Mouse (Mus musculus) forebrain, embryonic 12.5 days (tissue): Measurements from ENCODE around the gene Ccdc182. TPM values are rescaled to one million over a fixed set of nuclear protein-coding genes. Genes with fewer than 3 reads are reported as not detected.

Experiments used
- ATAC-seq: fragments of 200-750 bp; cut with Nextera tagmentation; 2 replicates; pipeline ENCODE4 v1.8.0; 2017; ENCODE audit warnings: moderate TSS enrichment; ENCODE audit not compliant: low FRiP score
- H3K27ac ChIP-seq: fragments of 300-500 bp; sonication (generic); 2 replicates; pipeline ENCODE4 v1.5.1; 2016; ENCODE audit warnings: mild to moderate bottlenecking
- H3K27me3 ChIP-seq: fragments of 300-500 bp; sonication (generic); 2 replicates; pipeline ENCODE4 v1.6.1; 2016; ENCODE audit warnings: mild to moderate bottlenecking
- H3K36me3 ChIP-seq: fragments of 300-500 bp; sonication (generic); replicated peaks from 2 replicates; pipeline ENCODE4 v1.6.1; 2016; ENCODE audit warnings: mild to moderate bottlenecking
- H3K4me1 ChIP-seq: fragments of 300-500 bp; sonication (generic); 2 replicates; pipeline ENCODE4 v1.6.1; 2016
- H3K4me2 ChIP-seq: fragments of 300-500 bp; sonication (generic); 2 replicates; pipeline ENCODE4 v1.6.1; 2016; ENCODE audit warnings: mild to moderate bottlenecking, moderate library complexity
- H3K4me3 ChIP-seq: fragments of 300-500 bp; sonication (generic); replicated peaks from 2 replicates; pipeline ENCODE4 v1.5.1; 2016; ENCODE audit warnings: mild to moderate bottlenecking
- H3K9ac ChIP-seq: fragments of 300-500 bp; sonication (generic); 2 replicates; pipeline ENCODE4 v1.6.1; 2016; ENCODE audit warnings: mild to moderate bottlenecking
- H3K9me3 ChIP-seq: fragments of 300-500 bp; sonication (generic); 2 replicates; pipeline ENCODE4 v1.6.1; 2016
- WGBS: fragments of 180-500 bp; shearing (Covaris S2); methylation state at CpG from one replicate; pipeline ENCODE4 v1.1.7; 2016; 5-methylcytosine and 5-hydroxymethylcytosine counted together
- polyA plus RNA-seq: library from polyadenylated mRNA; unstranded; fragments of >200 nt; fragmentation: Nextera tagmentation; extraction: Ambion mirVana; gene quantifications from 2 replicates; pipeline ENCODE4 v1.2.1, GENCODE M21; 2016

Ccdc182 gene
- polyA plus RNA-seq, 1 experiment from 2014 or later, result 0.42 TPM

DNA sequence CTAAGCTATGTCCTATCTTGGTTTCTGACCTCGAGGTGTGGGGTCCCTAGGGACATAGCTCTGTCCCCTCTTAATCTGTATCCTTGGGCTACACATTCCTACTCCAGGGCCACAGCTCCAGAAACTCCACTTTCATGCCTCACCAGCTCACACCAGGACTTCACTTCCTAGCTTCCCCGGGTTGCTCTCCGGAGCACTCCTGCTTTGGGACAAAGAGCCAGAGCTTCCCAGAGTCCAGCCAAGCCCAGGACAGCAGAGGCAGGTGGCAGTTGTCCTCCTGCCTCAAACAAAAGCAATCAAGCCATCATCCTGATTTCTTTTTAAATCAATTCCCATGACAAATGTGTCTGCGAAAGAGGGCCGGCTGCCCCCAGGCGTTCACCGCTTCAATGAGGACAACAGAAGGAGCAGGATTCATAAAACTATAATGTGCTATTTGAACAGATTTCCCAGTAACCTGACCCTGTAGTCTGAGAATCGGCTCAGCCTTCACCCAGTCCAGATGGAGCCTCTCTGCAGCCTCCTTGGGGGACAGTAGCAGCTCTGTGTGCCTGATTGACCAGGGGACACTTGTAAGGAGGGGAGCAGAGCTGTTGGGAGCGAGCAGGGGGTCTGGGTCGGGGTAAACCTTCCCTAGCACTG is 15.3 kb downstream of the Ccdc182 start:
- Histone ChIP-seq H3K27ac (peak overlapping the region; percentile 75), H3K9me3 (no peaks in the 10 kb centered on the region), H3K4me2 (no peak overlapping the region), H3K9ac (no peak overlapping the region), H3K27me3 (0 out of 2 replicates have a peak, but pooled peaks cover 3% of the 10 kb centered on the region), H3K4me1 (peaks cover 57% of the 10 kb centered on the region), H3K4me3 (no peak overlapping the region), H3K36me3 (no peaks in the 10 kb centered on the region)
- ATAC-seq, result peak; percentile 57
- 52% methylated on average over 10 of the region's 10 CpGs for WGBS

DNA sequence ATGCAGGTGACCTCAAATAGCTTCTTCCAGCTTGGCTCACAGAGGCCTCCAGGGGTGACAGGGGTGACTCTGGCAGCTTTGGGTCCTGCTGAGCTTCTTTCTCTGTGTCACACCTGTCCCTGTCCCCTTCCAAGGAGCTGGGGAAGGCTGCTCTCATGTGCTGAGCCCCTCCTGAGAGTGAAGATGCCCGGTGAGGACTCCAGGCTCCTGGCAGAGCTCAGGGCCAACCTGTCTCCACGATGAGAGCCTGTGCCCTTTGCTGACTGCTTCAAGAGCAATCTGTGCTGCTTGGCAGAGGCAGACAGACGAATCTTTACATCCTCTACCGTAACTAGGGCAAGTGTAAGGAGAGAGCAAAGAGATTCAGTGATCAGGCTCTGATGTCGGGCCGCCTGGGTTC is 16.9 kb downstream of the Ccdc182 start:
- Histone ChIP-seq H3K27ac (0 out of 2 replicates have a peak overlapping the region, but pooled peaks have one; percentile 75), H3K9ac (no peak overlapping the region), H3K4me2 (no peak overlapping the region), H3K27me3 (0 out of 2 replicates have a peak, but pooled peaks cover 3% of the 10 kb centered on the region), H3K4me1 (peaks cover 61% of the 10 kb centered on the region), H3K9me3 (no peaks in the 10 kb centered on the region), H3K36me3 (no peaks in the 10 kb centered on the region), H3K4me3 (no peak overlapping the region)
- 76% methylated on average over 6 of the region's 6 CpGs for WGBS
- ATAC-seq, result no peak

DNA sequence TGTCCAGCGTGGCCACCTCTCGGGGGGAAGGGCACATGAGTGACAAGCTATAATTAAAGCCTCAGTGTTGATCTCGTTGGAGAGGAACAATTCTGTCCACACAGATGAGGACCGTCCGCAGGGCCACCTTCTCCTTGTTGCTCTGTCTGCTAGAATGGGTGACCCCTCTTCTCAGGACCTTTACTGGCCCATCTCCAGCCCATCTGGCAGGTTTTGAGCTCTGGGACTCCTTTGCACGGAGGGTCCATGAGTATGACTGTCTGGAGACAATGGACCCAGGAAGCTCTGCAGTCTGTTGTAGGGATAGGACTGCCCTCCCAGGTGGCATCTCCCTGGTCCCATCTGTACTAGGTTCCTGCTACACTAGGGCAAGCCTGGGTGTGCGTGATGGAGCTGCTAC is 17.7 kb downstream of the Ccdc182 start:
- 0 out of 2 replicates have a peak, but pooled peaks cover 3% of the 10 kb centered on the region for H3K27me3 ChIP-seq
- H3K4me1 ChIP-seq, result peaks cover 62% of the 10 kb centered on the region

DNA sequence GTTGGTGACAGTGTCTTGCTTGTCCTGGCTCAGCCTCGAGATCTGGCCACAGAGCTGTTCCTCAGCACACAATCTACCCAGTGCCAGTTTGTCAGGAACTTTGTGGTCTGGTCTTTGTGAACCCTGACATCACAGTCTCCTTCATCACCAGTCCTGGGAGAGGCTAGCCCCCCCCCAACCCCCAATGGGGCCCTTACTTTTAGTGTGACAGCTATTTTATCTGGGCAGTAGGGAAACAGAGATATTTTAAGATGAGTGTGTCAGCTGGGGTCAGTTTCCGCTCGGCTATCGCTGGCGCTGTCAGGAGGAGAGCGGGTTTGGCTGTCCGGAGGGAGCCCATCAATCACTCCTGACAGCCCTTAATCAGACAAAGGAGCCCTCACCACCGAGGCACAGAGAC is 19.7 kb downstream of the Ccdc182 start:
- Histone ChIP-seq H3K36me3 (no peaks in the 10 kb centered on the region), H3K9ac (no peak overlapping the region), H3K27me3 (no peaks in the 10 kb centered on the region), H3K27ac (no peak overlapping the region), H3K4me1 (peaks cover 71% of the 10 kb centered on the region), H3K4me3 (no peak overlapping the region), H3K9me3 (no peaks in the 10 kb centered on the region), H3K4me2 (no peak overlapping the region)
- no peak for ATAC-seq
- 41% methylated on average over 8 of the region's 8 CpGs for WGBS

More for the DNA sequence above, 17.7 kb downstream of the Ccdc182 start:
- Histone ChIP-seq H3K36me3 (no peaks in the 10 kb centered on the region), H3K27ac (no peak overlapping the region), H3K4me2 (no peak overlapping the region), H3K9ac (no peak overlapping the region), H3K4me3 (no peak overlapping the region), H3K9me3 (no peaks in the 10 kb centered on the region)
- no peak for ATAC-seq
- WGBS, result 66% methylated on average over 7 of the region's 7 CpGs

DNA sequence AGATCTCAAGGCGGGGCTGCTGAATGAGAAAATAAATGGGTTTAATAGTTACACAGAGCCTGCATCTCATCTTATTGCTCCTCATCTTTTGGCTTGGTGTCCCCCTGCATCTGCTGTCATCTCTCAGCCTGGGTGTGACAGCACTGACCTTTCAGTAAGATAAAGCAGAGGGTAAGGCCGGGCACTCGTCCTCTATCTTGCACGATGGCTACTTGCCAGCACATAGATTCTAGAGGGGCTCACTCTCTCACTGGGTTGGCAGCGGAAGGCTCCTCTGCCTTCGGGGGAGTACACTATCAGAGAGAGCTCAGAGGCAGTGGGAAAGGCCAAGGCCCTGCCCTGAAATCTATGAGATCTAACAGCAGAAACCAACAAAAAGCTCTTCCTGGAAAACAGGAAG is 20.6 kb downstream of the Ccdc182 start:
- Histone ChIP-seq H3K27ac (no peak overlapping the region), H3K4me3 (no peak overlapping the region), H3K4me1 (peaks cover 61% of the 10 kb centered on the region), H3K27me3 (no peaks in the 10 kb centered on the region), H3K4me2 (no peak overlapping the region), H3K9ac (no peak overlapping the region), H3K9me3 (no peaks in the 10 kb centered on the region), H3K36me3 (no peaks in the 10 kb centered on the region)
- WGBS, result 88% methylated on average over 6 of the region's 6 CpGs
- no peak for ATAC-seq

DNA sequence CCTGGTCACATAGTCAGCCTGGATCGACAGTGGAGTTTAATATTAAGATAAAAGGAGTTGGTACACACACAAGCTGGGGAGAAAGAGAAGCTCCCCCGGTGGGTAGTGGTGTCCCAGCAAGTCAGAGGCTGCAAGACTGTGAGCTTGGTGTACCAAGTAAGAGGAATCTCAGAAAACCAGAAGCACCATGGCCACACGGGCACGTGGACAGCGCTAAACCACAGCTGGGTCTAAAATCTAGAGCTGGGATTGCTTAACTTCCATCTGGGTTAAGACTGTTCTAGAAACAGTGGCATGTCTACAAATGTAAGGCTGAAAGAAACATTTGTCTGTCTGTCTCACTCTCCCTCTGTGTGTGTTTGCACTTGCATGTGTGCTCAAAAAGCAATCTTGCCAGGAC is 21.5 kb downstream of the Ccdc182 start:
- Histone ChIP-seq H3K4me2 (no peak overlapping the region), H3K9ac (no peak overlapping the region), H3K27ac (no peak overlapping the region), H3K4me1 (peaks cover 52% of the 10 kb centered on the region), H3K27me3 (no peaks in the 10 kb centered on the region), H3K9me3 (no peaks in the 10 kb centered on the region), H3K4me3 (no peak overlapping the region), H3K36me3 (no peaks in the 10 kb centered on the region)
- 85% methylated on average over 5 of the region's 5 CpGs for WGBS
- ATAC-seq, result no peak

DNA sequence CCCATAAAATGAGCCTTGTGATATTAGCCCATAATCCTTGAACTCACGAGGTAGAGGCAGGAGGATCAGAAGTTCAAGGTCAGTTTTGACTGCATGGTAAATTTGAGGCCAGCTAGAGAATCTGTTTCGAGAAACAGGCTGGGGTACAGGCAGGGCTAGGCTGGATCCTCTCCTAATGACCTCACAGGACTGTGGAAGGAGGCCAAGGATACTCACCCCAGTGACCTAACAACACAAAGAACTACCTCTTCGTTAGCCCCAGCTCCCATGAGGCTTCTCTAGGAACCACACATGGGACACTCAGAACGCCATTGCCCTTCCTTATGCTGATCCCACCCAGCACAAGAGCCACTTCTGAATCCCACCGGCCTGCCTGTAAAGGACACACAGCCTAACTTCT is 25.0 kb downstream of the Ccdc182 start:
- ATAC-seq, result no peak
- 75% methylated on average over 5 of the region's 5 CpGs for WGBS
- Histone ChIP-seq H3K4me1 (peaks cover 29% of the 10 kb centered on the region), H3K36me3 (no peaks in the 10 kb centered on the region), H3K27me3 (no peaks in the 10 kb centered on the region), H3K27ac (0 out of 2 replicates have a peak overlapping the region, but pooled peaks have one; percentile 19), H3K9ac (no peak overlapping the region), H3K4me3 (no peak overlapping the region), H3K4me2 (no peak overlapping the region), H3K9me3 (no peaks in the 10 kb centered on the region)

DNA sequence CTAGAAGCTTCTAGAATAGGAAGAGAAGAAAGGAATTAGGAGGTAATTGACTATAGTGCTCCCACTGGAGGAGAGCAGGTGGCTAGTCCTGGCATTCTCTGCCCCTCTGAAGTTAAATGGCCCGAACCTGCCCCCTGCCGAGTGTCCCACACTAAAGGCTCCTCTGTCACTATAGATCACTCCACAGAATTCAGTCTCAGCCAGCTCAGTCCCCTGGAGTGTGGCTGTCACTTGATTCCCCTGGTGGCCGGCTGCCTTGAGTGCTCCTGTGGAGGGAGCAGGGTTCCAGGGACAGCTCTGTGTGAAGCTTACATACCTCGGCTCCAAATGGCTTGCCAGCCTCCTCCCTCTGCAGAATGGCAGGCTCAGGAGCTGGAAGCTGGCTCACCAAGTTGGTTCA is 33.2 kb downstream of the Ccdc182 start:
- H3K4me3 ChIP-seq, result no peak overlapping the region
- no peaks in the 10 kb centered on the region for H3K36me3 ChIP-seq
- no peaks in the 10 kb centered on the region for H3K9me3 ChIP-seq
- no peak overlapping the region for H3K9ac ChIP-seq
- no peak overlapping the region for H3K4me2 ChIP-seq
- no peak; the same call in 1 of the 2 replicates for ATAC-seq
- peaks cover 28% of the 10 kb centered on the region for H3K4me1 ChIP-seq
- no peaks in the 10 kb centered on the region for H3K27me3 ChIP-seq
- 9% methylated on average over 4 of the region's 4 CpGs for WGBS
- H3K27ac ChIP-seq, result no peak overlapping the region

DNA sequence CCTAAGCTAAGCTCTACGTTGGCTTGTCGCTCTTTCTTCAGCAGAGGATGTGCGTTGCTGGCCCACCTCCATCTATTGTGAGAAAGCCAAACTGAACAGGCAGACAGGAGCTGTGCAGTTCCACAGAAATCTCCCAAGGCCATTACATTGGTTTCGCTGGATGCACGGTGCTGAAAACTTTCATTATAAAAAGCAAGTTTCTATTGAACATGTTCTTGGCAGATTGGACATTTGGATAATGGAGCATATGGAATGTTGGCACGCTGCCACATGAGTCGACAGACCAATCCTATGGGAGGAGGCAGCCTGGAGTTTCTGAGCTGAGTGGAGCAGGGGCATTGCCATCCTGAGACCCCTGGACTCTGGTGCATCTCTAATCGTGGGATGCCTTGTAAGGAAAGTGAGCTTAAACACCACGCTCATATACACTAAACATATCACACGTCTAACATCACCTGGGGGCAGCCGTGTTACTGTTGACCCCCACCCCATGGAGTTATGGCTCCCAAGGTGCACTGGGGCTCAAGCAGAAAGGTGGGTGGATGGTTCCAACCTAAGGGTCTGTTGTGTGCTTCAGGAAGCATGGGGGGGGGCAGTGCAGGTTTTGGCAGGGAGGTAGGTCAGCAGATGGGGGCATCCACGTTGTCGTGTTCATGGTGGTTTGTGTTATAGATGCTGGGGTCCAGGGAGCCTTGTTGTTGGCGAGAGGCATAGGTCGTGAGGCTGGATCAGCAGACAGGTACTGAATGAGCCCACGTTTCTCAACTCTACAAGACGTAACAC is 35.1 kb downstream of the Ccdc182 start:
- Histone ChIP-seq H3K4me1 (peaks cover 28% of the 10 kb centered on the region), H3K4me3 (no peak overlapping the region), H3K4me2 (no peak overlapping the region), H3K27me3 (no peaks in the 10 kb centered on the region), H3K9me3 (no peaks in the 10 kb centered on the region), H3K36me3 (no peaks in the 10 kb centered on the region), H3K9ac (no peak overlapping the region), H3K27ac (peak overlapping the region; percentile 66; the same call in 1 of the 2 replicates)
- peak; percentile 33; the same call in 1 of the 2 replicates for ATAC-seq
- WGBS, result 79% methylated on average over 17 of the region's 17 CpGs

DNA sequence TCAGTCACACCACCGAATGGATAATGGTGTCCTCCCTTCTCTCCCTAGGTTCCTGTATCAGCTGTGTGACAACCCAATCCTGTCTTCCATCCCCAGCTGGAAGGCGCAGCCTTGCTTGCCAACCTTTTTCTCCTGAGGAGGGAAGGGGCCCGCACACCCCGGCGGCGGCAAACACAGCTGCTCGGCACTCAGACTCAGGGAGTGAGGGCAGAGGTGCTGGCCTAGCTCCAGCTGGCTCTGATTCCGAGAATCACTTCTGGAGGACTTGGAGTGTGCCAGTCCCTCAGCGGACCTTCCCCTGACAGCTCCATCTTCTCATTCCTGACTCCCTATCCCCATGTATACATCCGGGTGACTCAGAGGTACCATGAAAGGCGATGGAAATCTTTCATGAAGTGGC is 36.9 kb downstream of the Ccdc182 start:
- Histone ChIP-seq H3K36me3 (0 out of 2 replicates have a peak, but pooled peaks cover 3% of the 10 kb centered on the region), H3K4me1 (peaks cover 40% of the 10 kb centered on the region), H3K27ac (peak overlapping the region; percentile 61), H3K9ac (no peak overlapping the region), H3K27me3 (no peaks in the 10 kb centered on the region), H3K4me2 (no peak overlapping the region), H3K9me3 (no peaks in the 10 kb centered on the region), H3K4me3 (no peak overlapping the region)
- 62% methylated on average over 11 of the region's 11 CpGs for whole genome bisulfite sequencing
- ATAC-seq, result 0 out of 2 replicates have a peak, but pooled peaks have one; percentile 39

DNA sequence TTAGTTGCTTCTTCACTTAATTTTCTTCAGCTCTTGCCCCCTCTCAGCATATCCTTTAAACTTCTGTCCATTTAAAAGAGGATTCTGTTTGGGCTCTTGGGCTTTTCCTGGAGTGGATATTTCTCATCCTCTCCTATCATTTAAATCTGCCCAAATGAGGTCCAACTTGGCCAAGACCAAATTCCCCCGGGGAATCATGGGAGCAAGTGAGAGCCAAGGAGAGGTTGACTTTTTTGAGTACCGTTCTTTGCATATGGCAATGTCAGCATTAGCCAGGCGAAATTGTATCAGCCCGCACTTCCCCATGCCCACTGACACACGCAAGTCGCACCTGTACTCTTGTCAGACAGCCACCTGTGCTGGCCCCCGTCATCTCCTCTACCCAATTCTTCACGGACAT is 37.9 kb downstream of the Ccdc182 start:
- WGBS, result 94% methylated on average over 8 of the region's 8 CpGs
- Histone ChIP-seq H3K4me3 (no peak overlapping the region), H3K4me1 (peaks cover 38% of the 10 kb centered on the region), H3K27ac (no peak overlapping the region), H3K36me3 (0 out of 2 replicates have a peak, but pooled peaks cover 3% of the 10 kb centered on the region), H3K27me3 (no peaks in the 10 kb centered on the region), H3K4me2 (no peak overlapping the region), H3K9ac (no peak overlapping the region), H3K9me3 (no peaks in the 10 kb centered on the region)
- no peak for ATAC-seq

DNA sequence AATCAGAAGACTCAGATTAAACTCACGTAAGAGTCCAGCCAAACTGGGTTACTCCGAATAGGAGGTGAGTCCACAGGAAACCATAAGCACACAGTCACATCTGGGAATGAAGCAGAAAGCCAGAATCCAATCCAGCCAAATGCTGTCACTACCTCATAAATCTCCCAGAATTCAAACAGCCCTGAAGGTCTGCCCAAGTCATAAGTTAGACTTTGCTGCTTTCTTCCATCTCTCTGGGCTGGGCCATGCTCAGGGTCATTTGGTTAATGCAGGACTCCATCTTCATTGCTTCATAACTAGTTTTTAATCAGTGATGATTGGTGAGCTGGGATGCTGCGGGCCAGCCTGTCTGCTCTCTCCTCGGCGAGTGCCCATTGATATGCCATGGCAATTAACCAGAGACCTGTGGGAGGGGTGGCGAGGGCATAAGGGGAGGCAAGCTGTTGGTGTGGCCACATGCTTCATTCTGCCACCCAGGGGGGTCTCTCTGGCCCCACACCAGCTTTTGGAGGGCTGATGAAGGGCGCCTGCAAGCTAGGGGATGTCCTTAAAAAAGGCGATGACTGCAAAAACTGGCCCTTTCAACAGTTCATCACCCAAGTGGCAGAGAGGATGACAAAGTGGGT is 38.6 kb downstream of the Ccdc182 start:
- no peak overlapping the region for H3K27ac ChIP-seq
- 89% methylated on average over 8 of the region's 8 CpGs for WGBS
- H3K4me1 ChIP-seq, result peaks cover 31% of the 10 kb centered on the region
- ATAC-seq, result no peak
- H3K9ac ChIP-seq, result no peak overlapping the region
- H3K27me3 ChIP-seq, result no peaks in the 10 kb centered on the region
- no peak overlapping the region for H3K4me2 ChIP-seq
- H3K9me3 ChIP-seq, result no peaks in the 10 kb centered on the region
- H3K36me3 ChIP-seq, result 0 out of 2 replicates have a peak, but pooled peaks cover 3% of the 10 kb centered on the region
- H3K4me3 ChIP-seq, result no peak overlapping the region
